Mouse (Mus musculus) embryonic facial prominence, embryonic 14.5 days (tissue): ENCODE results near the gene Tfdp2. TPM values are rescaled to one million over a fixed set of nuclear protein-coding genes. Genes with fewer than 3 reads are reported as not detected.
A peak's percentile ranks its signal among the peaks of the same experiment; 100 is the strongest.

Source experiments
- ATAC-seq: fragments of 200-750 bp; cut with Nextera tagmentation; 2 replicates; pipeline ENCODE4 v1.8.0; 2017; ENCODE audit warnings: low read depth, moderate number of reproducible peaks, moderate TSS enrichment
- DNase-seq: peaks from one replicate; pipeline ENCODE4 v3.0.0-alpha.2; 2015; ENCODE audit warnings: low spot score
- H3K27ac ChIP-seq: fragments of 300-500 bp; sonication (generic); replicated peaks from 2 replicates; pipeline ENCODE4 v1.5.1; 2014; ENCODE audit warnings: low read depth, mild to moderate bottlenecking, low read length, moderate library complexity
- H3K27me3 ChIP-seq: fragments of 300-500 bp; sonication (generic); replicated peaks from 2 replicates; pipeline ENCODE4 v1.6.1; 2014; ENCODE audit warnings: low read length; ENCODE audit not compliant: control insufficient read depth, insufficient read depth
- H3K36me3 ChIP-seq: fragments of 300-500 bp; sonication (generic); 2 replicates; pipeline ENCODE4 v1.6.1; 2014; ENCODE audit warnings: low read length, mixed read lengths; ENCODE audit not compliant: control insufficient read depth, insufficient read depth
- H3K4me1 ChIP-seq: fragments of 300-500 bp; sonication (generic); 2 replicates; pipeline ENCODE4 v1.6.1; 2014; ENCODE audit warnings: antibody characterized with exemption, low read length; ENCODE audit not compliant: control insufficient read depth, insufficient read depth
- H3K4me2 ChIP-seq: fragments of 300-500 bp; sonication (generic); 2 replicates; pipeline ENCODE4 v1.6.1; 2014; ENCODE audit warnings: low read depth, mild to moderate bottlenecking, low read length, moderate library complexity, mixed read lengths
- H3K4me3 ChIP-seq: fragments of 300-500 bp; sonication (generic); 2 replicates; pipeline ENCODE4 v1.5.1; 2014; ENCODE audit warnings: low read depth, mild to moderate bottlenecking, low read length
- H3K9ac ChIP-seq: fragments of 300-500 bp; sonication (generic); 2 replicates; pipeline ENCODE4 v1.6.1; 2014; ENCODE audit warnings: low read depth, mild to moderate bottlenecking, low read length, moderate library complexity, mixed read lengths
- H3K9me3 ChIP-seq: fragments of 300-500 bp; sonication (generic); 2 replicates; pipeline ENCODE4 v1.6.1; 2016; ENCODE audit warnings: low read length; ENCODE audit not compliant: control insufficient read depth
- WGBS: fragments of 180-500 bp; shearing (Covaris S2); extraction: QIAGEN DNeasy Blood & Tissue Kit; methylation state at CpG from one replicate; pipeline ENCODE4 v1.1.7; 2014; 5-methylcytosine and 5-hydroxymethylcytosine counted together
- polyA plus RNA-seq: library from polyadenylated mRNA; unstranded; fragments of >200 nt; fragmentation: Nextera tagmentation; extraction: Ambion mirVana; gene quantifications from 2 replicates; pipeline ENCODE4 v1.2.1, GENCODE M21; 2014

The Tfdp2 gene
- polyA plus RNA-seq, 1 experiment from 2014 or later, result 30.8 TPM

DNA sequence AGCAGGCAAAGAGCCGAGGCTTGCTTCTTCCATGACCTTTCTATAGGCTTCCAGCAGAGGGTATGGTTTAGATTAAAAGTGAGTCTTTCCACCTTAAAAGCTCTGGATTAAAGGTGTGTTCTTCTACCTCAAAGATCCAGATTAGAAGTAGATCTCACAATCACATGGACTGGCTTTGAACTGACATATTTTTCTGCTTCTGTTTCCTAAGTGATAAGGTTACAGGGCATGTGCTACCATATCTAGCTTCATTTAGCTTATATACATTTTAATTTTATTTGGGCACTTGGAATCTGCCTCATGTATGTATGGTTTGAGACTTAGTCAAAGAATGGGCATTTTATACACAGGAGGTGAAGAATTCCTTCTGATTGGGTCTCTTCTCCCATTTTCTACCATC lies 41.3 kb downstream of the Tfdp2 start:
- WGBS, result 64% methylated on average over 1 of the region's 1 CpGs
- no peak for ATAC-seq
- Histone ChIP-seq H3K4me1 (no peaks in the 10 kb centered on the region), H3K4me2 (no peak overlapping the region), H3K36me3 (no peaks in the 10 kb centered on the region), H3K27me3 (no peaks in the 10 kb centered on the region), H3K27ac (no peak overlapping the region), H3K4me3 (no peak overlapping the region), H3K9ac (no peak overlapping the region), H3K9me3 (no peaks in the 10 kb centered on the region)
- no peak for DNase-seq

DNA sequence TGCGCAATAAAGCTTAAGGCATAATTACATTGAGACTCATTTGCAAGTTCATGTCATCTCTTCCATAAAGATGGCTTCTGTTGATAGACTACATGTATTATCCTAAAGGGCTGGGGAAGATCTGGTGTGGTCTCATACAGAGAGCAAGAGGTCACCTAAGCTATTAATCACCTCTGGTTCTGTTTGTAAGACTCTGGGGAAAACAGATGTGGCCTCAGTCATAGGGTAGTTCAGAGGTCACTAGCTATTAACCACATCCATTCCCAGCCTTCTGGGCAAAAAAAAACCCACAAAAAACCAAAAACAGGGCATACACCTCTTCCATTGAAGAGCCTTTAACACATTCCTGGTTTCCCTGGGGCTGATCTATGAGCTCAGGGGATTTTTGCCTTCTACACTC lies 42.2 kb downstream of the Tfdp2 start:
- Histone ChIP-seq H3K4me3 (no peak overlapping the region), H3K27me3 (no peaks in the 10 kb centered on the region), H3K4me1 (no peaks in the 10 kb centered on the region), H3K4me2 (no peak overlapping the region), H3K27ac (no peak overlapping the region), H3K9ac (no peak overlapping the region), H3K36me3 (no peaks in the 10 kb centered on the region), H3K9me3 (no peaks in the 10 kb centered on the region)
- no peak for DNase-seq
- no peak for ATAC-seq
- 66% methylated on average over 1 of the region's 1 CpGs for WGBS

DNA sequence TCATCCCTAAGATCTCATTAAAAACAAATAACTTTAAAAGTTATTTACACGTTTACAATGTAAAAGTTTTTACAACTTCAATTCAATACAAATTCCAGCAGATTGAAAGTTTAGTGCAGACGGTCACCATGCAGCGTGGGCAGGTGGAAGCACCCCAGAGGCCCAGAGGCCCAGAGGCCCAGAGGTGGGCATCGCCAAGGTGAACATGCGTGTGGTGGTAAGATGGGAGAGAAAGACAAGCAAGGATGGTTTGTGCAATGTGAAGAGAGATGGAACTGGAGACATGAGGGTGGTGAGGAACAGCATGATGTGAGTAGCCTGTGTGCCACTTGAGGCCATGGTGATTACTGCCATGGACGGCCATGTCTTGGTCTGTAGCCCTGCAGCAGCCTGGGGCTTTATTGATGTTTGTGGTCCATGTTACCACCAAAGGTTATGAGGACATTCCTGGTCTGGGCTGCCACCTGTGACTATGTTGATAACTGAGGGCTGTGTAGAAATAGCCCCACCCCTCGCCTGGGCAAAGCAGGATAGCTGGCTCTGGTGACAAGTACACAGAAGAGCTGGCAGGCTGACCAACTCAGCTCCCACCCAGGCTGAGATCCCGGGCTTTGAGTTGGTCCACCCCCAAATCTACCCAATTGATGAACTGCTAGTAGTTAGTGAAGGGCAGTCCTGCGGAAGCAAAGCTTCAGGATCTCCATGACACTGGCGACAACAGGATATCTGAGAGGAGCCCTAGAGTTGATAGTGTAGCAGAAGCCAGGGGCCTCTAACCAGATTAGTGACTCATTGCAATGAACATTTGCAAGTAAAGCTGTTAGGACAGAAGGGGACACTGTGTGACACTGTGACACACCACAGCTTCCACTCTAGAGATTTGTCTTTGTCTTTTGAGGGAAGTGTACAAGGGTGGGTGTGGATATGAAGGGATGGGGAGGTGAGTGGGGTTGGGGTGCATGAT lies 45.3 kb downstream of the Tfdp2 start:
- no peaks in the 10 kb centered on the region for H3K27me3 ChIP-seq
- DNase-seq (no peak), ATAC-seq (no peak)
- H3K27ac ChIP-seq, result no peak overlapping the region
- H3K4me3 ChIP-seq, result no peak overlapping the region
- H3K36me3 ChIP-seq, result peaks cover 4% of the 10 kb centered on the region; the same call in 1 of the 2 replicates
- no peak overlapping the region for H3K9ac ChIP-seq
- no peaks in the 10 kb centered on the region for H3K4me1 ChIP-seq
- H3K4me2 ChIP-seq, result no peak overlapping the region
- WGBS, result 85% methylated on average over 10 of the region's 10 CpGs
- no peaks in the 10 kb centered on the region for H3K9me3 ChIP-seq

DNA sequence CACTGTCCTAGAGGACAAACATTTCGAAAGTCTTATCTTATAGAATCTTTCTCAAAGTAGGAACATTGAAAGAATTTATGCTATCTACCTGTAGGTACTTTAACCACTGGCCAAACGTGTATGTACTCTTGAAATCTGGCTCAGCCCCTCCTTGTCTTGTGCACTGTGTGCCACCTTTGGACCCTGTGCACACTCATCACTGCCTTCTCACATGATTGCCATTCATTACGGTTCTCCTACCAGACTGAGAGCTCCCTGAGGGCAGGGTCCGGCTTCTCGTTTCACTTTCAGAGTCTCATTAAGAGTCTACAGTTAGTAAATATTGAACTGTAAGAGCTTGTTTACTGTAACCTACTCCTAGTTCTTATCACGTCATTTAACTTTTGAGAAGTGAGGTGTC lies 47.8 kb downstream of the Tfdp2 start:
- ATAC-seq, result no peak
- no peak for DNase-seq
- Histone ChIP-seq H3K4me1 (no peaks in the 10 kb centered on the region), H3K4me2 (no peak overlapping the region), H3K9ac (no peak overlapping the region), H3K4me3 (no peak overlapping the region), H3K9me3 (no peaks in the 10 kb centered on the region), H3K36me3 (peaks cover 4% of the 10 kb centered on the region; the same call in 1 of the 2 replicates), H3K27ac (no peak overlapping the region), H3K27me3 (no peaks in the 10 kb centered on the region)
- WGBS, result 70% methylated on average over 6 of the region's 6 CpGs

DNA sequence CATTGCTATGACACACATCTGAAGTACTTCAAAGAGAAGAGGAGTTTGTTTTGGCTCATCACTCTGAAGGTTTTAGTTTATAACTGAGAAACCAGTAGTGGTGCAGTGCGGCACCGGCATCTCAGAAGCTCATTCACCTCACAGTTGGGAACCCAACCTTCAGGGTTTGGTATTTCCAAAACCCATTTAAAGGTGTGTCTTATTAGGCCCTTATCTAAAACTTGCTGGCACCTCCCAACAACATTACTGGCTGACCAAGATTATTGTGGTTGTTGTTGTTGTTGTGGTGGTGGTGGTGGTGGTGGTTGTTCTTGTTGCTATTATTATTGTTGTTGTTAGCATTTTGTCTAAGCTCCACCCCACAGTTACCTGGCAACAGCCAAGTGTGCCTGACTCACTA lies 58.7 kb downstream of the Tfdp2 start:
- no peaks in the 10 kb centered on the region for H3K27me3 ChIP-seq
- no peaks in the 10 kb centered on the region for H3K4me1 ChIP-seq
- no peak overlapping the region for H3K27ac ChIP-seq
- ATAC-seq (no peak), DNase-seq (no peak)
- H3K4me2 ChIP-seq, result no peak overlapping the region
- H3K36me3 ChIP-seq, result no peaks in the 10 kb centered on the region
- H3K9me3 ChIP-seq, result no peaks in the 10 kb centered on the region
- no peak overlapping the region for H3K9ac ChIP-seq
- WGBS, result 85% methylated on average over 2 of the region's 2 CpGs
- H3K4me3 ChIP-seq, result no peak overlapping the region

DNA sequence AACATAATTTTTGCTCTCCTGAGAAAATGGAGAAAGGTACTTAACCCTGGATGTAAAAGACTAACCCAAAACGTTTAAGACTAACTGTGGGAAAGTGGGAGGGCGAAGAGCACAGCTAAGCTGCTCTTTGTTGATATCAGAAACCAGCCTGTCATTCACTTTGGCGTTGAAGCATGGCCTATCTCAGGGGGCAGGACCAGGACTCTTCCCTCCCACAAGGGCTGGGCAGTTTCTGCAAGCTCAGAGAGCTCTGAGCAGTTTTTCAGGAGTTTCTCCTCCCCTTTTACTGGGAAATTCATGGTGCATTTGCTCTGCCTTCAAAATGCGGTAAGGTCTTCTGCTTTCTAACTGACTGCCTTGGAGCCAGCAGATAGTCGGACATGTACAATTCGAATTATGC lies 62.4 kb downstream of the Tfdp2 start:
- ATAC-seq, result peak; percentile 51; the same call in 1 of the 2 replicates
- peak; percentile 69 for DNase-seq
- Histone ChIP-seq H3K27ac (no peak overlapping the region), H3K27me3 (no peaks in the 10 kb centered on the region), H3K4me2 (peak overlapping the region; percentile 73), H3K4me1 (no peaks in the 10 kb centered on the region), H3K4me3 (peak overlapping the region; percentile 45), H3K9me3 (no peaks in the 10 kb centered on the region), H3K36me3 (no peaks in the 10 kb centered on the region), H3K9ac (no peak overlapping the region)
- 10% methylated on average over 6 of the region's 6 CpGs for WGBS

DNA sequence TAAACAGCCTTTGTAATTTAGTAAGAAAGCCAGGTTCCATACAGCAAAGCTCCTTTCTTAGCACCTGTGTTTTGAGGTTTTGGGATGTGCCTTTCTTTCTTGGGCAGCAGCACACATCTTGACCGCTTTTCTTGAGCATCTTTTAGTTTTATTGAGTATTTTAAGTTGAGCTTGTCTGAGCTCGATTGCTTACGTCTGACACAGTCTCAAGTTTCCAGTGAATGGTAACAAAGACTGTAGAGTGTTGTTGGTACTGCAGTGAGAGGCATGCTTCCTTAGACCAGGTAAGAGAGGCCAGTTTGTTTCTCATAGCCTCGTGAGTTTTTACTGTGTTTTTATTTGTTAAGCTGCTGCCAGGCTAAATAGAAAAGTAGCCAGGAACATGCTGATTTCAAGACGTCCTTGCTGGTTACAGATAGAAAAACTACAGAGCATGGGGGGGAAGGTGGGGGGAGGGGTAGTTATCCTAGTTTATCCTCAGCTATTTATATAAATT lies 63.0 kb downstream of the Tfdp2 start:
- Histone ChIP-seq H3K27me3 (no peaks in the 10 kb centered on the region), H3K4me3 (peak overlapping the region; percentile 45), H3K36me3 (no peaks in the 10 kb centered on the region), H3K4me2 (peak overlapping the region; percentile 73), H3K27ac (no peak overlapping the region), H3K9ac (peak overlapping the region; percentile 44), H3K4me1 (no peaks in the 10 kb centered on the region), H3K9me3 (no peaks in the 10 kb centered on the region)
- 2% methylated on average over 5 of the region's 5 CpGs for WGBS
- DNase-seq (peak; percentile 92), ATAC-seq (peak; percentile 89)

DNA sequence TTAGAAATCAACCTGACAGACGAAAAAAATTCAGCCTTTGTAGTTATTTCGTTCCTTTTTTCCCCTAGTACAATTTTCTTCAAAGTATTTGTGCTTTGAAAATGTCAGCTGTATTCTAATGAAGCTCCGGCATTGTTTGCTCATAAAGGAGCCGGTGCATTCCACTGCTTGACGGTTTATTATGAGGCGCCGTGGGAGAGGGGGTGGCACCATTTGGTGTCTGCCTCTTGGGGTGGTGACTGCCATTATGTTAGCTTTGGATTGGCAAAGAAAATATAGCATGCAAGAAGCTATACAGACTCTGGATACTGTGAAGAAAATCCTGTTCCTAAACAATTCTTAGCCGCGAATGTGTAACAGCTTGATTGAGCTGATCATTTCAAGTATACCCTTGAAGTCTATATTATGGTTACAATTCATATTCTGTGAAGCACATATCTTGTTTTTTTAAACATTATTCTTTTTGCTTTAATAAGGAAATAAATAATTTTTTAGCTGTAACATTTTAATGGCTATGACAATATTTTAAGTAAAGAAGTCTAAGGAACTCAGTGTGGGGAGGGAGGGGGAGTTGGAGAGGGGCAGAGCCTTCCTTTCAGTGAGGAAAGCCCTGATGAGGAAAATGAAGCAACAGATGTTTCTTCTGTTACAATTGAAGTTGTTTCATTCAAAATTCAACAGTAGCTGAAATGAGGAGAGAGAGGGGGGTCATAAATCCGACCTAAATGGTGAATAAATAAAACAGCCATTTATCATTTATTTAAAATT lies 63.9 kb downstream of the Tfdp2 start:
- Histone ChIP-seq H3K4me2 (peak overlapping the region; percentile 73), H3K4me1 (no peaks in the 10 kb centered on the region), H3K4me3 (peak overlapping the region; percentile 45), H3K27me3 (no peaks in the 10 kb centered on the region), H3K36me3 (no peaks in the 10 kb centered on the region), H3K27ac (peak overlapping the region; percentile 30; the same call in 1 of the 2 replicates), H3K9ac (peak overlapping the region; percentile 63), H3K9me3 (no peaks in the 10 kb centered on the region)
- ATAC-seq, result peak; percentile 82
- DNase-seq, result peak; percentile 75
- 3% methylated on average over 10 of the region's 10 CpGs for WGBS
